Mouse (Mus musculus) myocyte (in vitro differentiated cells): Measurements from ENCODE around the gene Adam8. TPM values are rescaled to one million over a fixed set of nuclear protein-coding genes. Genes with fewer than 3 reads are reported as not detected.
A peak's percentile ranks its signal among the peaks of the same experiment; 100 is the strongest.

Experiments
- H3K27me3 ChIP-seq: one replicate; pipeline ENCODE4 v1.6.1; 2011; ENCODE audit not compliant: control insufficient read depth, insufficient read depth, insufficient read length
- H3K36me3 ChIP-seq: one replicate; pipeline ENCODE4 v1.6.1; 2011; ENCODE audit not compliant: control insufficient read depth, insufficient read depth
- H3K4me2 ChIP-seq: one replicate; pipeline ENCODE4 v1.6.1; 2011; ENCODE audit warnings: low read depth, control low read depth
- H3K4me3 ChIP-seq: one replicate; pipeline ENCODE4 v1.5.1; 2011; ENCODE audit warnings: mild to moderate bottlenecking, control low read depth, moderate library complexity
- H3K79me2 ChIP-seq: one replicate; pipeline ENCODE4 v1.6.1; 2011; ENCODE audit not compliant: control insufficient read depth, insufficient read depth
- H3ac ChIP-seq: one replicate; pipeline ENCODE4 v1.6.1; 2011; ENCODE audit not compliant: control insufficient read depth, insufficient read length
- CEBPB ChIP-seq: IDR thresholded peaks from 2 replicates; pipeline ENCODE4 v1.6.1; 2011; ENCODE audit warnings: mild to moderate bottlenecking, moderate library complexity; ENCODE audit not compliant: poor library complexity, insufficient read depth, severe bottlenecking
- E2F4 ChIP-seq: IDR thresholded peaks from one replicate; pipeline ENCODE4 v1.6.1; 2011; ENCODE audit warnings: mild to moderate bottlenecking, control low read depth, moderate library complexity; ENCODE audit not compliant: insufficient read depth
- MAX ChIP-seq: IDR thresholded peaks from one replicate; pipeline ENCODE4 v1.6.1; 2011; ENCODE audit warnings: low read depth, mild to moderate bottlenecking, control low read depth
- MYOD1 ChIP-seq, 3 experiments: IDR thresholded peaks; one replicate each; pipeline ENCODE4 v1.6.1; 2011; ENCODE audit warnings: control low read depth in 2 of 3, low read depth in 2 of 3, mild to moderate bottlenecking in 2 of 3, moderate library complexity in 1 of 3; ENCODE audit not compliant: insufficient read length in 2 of 3, control insufficient read depth in 1 of 3
- MYOG ChIP-seq, 3 experiments: IDR thresholded peaks; one replicate each; pipeline ENCODE4 v1.6.1; 2011; ENCODE audit warnings: control low read depth in 2 of 3, low read depth in 2 of 3, mild to moderate bottlenecking in 2 of 3; ENCODE audit not compliant: insufficient read length in 2 of 3, control insufficient read depth in 1 of 3, insufficient read depth in 1 of 3
- POLR2A ChIP-seq: IDR thresholded peaks from one replicate; pipeline ENCODE4 v1.6.1; 2011; ENCODE audit warnings: low read depth, mild to moderate bottlenecking, control low read depth, moderate library complexity; ENCODE audit not compliant: insufficient read length
- POLR2AphosphoS2 ChIP-seq: IDR thresholded peaks from one replicate; pipeline ENCODE4 v1.6.1; 2011; ENCODE audit warnings: low read depth, control low read depth; ENCODE audit not compliant: insufficient read length
- REST ChIP-seq: IDR thresholded peaks from one replicate; pipeline ENCODE4 v1.6.1; 2011; ENCODE audit warnings: mild to moderate bottlenecking, control low read depth, moderate library complexity; ENCODE audit not compliant: insufficient read depth, insufficient read length
- SRF ChIP-seq: IDR thresholded peaks from one replicate; pipeline ENCODE4 v1.6.1; 2011; ENCODE audit warnings: low read depth; ENCODE audit not compliant: control insufficient read depth, insufficient read length
- TCF12 ChIP-seq: IDR thresholded peaks from one replicate; pipeline ENCODE4 v1.6.1; 2011; ENCODE audit warnings: mild to moderate bottlenecking, control low read depth; ENCODE audit not compliant: poor library complexity, insufficient read depth, severe bottlenecking
- TCF3 ChIP-seq: IDR thresholded peaks from one replicate; pipeline ENCODE4 v1.6.1; 2011; ENCODE audit warnings: low read depth, control low read depth; ENCODE audit not compliant: insufficient read length
- USF1 ChIP-seq: IDR thresholded peaks from one replicate; pipeline ENCODE4 v1.6.1; 2011; ENCODE audit warnings: low read depth, mild to moderate bottlenecking, control low read depth, moderate library complexity
- polyA plus RNA-seq: library from polyadenylated mRNA; unstranded; fragments of >200 nt; fragmentation: generic; extraction: Trizol; gene quantifications from one replicate; pipeline ENCODE4 v1.2.1, GENCODE M21; 2012; ENCODE audit warnings: missing spikeins

Adam8 gene
- polyA plus RNA-seq, 1 experiment: 2.3 TPM

- H3K36me3 ChIP-seq: no peaks in the 10 kb centered on the region
- H3K4me2 ChIP-seq: no peak overlapping the region
- H3ac ChIP-seq: no peak overlapping the region
- no peak overlapping the region for H3K4me3 ChIP-seq
- H3K27me3 ChIP-seq: no peaks in the 10 kb centered on the region
- H3K79me2 ChIP-seq: no peaks in the 10 kb centered on the region
- TF ChIP-seq MYOG (IDR thresholded peaks at IDR 0.05; ENCODE audit: control insufficient read depth in 1 of 3, insufficient read depth in 1 of 3, insufficient read length in 2 of 3, low read depth in 2 of 3): no peak
- TF ChIP-seq CEBPB: no peak
- no peak for TF ChIP-seq MYOD1 (IDR thresholded peaks at IDR 0.05; ENCODE audit: control insufficient read depth in 1 of 3, insufficient read length in 2 of 3, low read depth in 2 of 3)
- no peak for TF ChIP-seq MAX
- TF ChIP-seq E2F4: no peak
- no peak for TF ChIP-seq USF1
- no peak for TF ChIP-seq TCF12
- no peak for TF ChIP-seq TCF3
- no peak for TF ChIP-seq SRF
Measured at GRCm38 (mm10) chr7:139957437-139957836, 34.9 kb downstream of the Adam8 start.

DNA sequence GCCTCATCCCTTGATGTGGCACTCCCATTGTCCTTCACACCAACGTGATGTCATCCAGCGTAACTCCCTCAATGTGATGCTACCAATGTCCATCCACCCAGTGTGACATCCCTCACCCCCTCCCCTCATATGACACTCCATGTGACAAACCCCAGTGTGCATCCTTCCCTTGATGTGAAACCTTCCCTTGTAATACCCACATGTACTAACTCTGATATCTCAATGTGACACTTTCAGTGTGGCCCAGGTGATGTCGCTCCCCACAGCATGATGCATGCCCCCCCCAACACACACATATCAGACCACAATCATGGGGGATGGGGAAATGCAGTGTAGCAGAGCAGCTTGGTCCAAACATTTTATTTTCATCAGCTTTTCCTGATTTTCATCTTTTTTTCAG lies 35.7 kb downstream of the Adam8 start:
- Histone ChIP-seq H3K4me3 (no peak overlapping the region), H3K27me3 (no peaks in the 10 kb centered on the region)

DNA sequence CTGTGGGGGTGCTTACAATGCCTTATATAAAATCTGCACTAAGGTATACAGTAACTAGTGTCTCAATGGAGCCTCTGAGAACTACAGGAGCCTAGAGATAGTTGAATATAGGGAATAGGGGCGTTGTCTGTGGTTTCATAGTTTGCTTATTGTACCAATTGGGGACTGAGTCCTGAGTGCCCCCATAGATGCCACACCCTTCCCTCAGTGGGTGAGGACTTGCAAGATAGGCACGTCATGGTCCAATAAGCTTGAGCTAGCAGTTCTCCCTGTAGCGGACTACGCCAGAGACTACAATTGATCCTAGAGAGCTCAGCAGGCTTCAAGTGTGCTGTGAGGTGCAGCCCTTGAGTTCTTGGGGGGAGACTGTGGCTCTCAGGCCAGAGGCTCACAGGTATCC lies 36.9 kb downstream of the Adam8 start:
- Histone ChIP-seq H3K27me3 (no peaks in the 10 kb centered on the region), H3ac (no peak overlapping the region), H3K79me2 (no peaks in the 10 kb centered on the region), H3K4me3 (no peak overlapping the region), H3K36me3 (no peaks in the 10 kb centered on the region), H3K4me2 (no peak overlapping the region)
- TF ChIP-seq REST (no peak), MYOG (IDR thresholded peaks at IDR 0.05; ENCODE audit: control insufficient read depth in 1 of 3, insufficient read depth in 1 of 3, insufficient read length in 2 of 3, low read depth in 2 of 3) (no peak), SRF (no peak), CEBPB (no peak), POLR2AphosphoS2 (no peak), MYOD1 (IDR thresholded peaks at IDR 0.05; ENCODE audit: control insufficient read depth in 1 of 3, insufficient read length in 2 of 3, low read depth in 2 of 3) (no peak), TCF3 (no peak), POLR2A (no peak), USF1 (no peak), TCF12 (no peak), MAX (no peak), E2F4 (no peak)

More for the DNA sequence above, 35.7 kb downstream of the Adam8 start:
- Histone ChIP-seq H3K4me2 (no peak overlapping the region), H3K36me3 (no peaks in the 10 kb centered on the region), H3ac (no peak overlapping the region), H3K79me2 (no peaks in the 10 kb centered on the region)
- TF ChIP-seq MYOD1 (IDR thresholded peaks at IDR 0.05; ENCODE audit: control insufficient read depth in 1 of 3, insufficient read length in 2 of 3, low read depth in 2 of 3) (no peak), MAX (no peak), POLR2AphosphoS2 (no peak), REST (no peak), TCF3 (no peak), CEBPB (no peak), E2F4 (no peak), TCF12 (no peak), USF1 (no peak), SRF (no peak), MYOG (IDR thresholded peaks at IDR 0.05; ENCODE audit: control insufficient read depth in 1 of 3, insufficient read depth in 1 of 3, insufficient read length in 2 of 3, low read depth in 2 of 3) (no peak), POLR2A (no peak)

- TF ChIP-seq TCF3: no peak
- no peak for TF ChIP-seq MYOG (IDR thresholded peaks at IDR 0.05; ENCODE audit: control insufficient read depth in 1 of 3, insufficient read depth in 1 of 3, insufficient read length in 2 of 3, low read depth in 2 of 3)
- TF ChIP-seq MYOD1 (IDR thresholded peaks at IDR 0.05; ENCODE audit: control insufficient read depth in 1 of 3, insufficient read length in 2 of 3, low read depth in 2 of 3): no peak
- no peak for TF ChIP-seq USF1
- no peak for TF ChIP-seq SRF
- TF ChIP-seq REST: no peak
- no peak for TF ChIP-seq CEBPB
- TF ChIP-seq POLR2A: no peak
- no peak for TF ChIP-seq MAX
- no peak for TF ChIP-seq POLR2AphosphoS2
- no peak for TF ChIP-seq TCF12
- TF ChIP-seq E2F4: no peak
- no peaks in the 10 kb centered on the region for H3K36me3 ChIP-seq
- H3K4me2 ChIP-seq: no peak overlapping the region
- H3K79me2 ChIP-seq: no peaks in the 10 kb centered on the region
- no peak overlapping the region for H3ac ChIP-seq
- H3K27me3 ChIP-seq: no peaks in the 10 kb centered on the region
- H3K4me3 ChIP-seq: peak overlapping the region; percentile 70
Measured at GRCm38 (mm10) chr7:139951991-139952633, 40.2 kb downstream of the Adam8 start.

- H3K27me3 ChIP-seq: no peaks in the 10 kb centered on the region
- no peaks in the 10 kb centered on the region for H3K36me3 ChIP-seq
- no peak for TF ChIP-seq POLR2A
- no peak for TF ChIP-seq REST
- TF ChIP-seq MAX: no peak
- no peak for TF ChIP-seq USF1
- TF ChIP-seq POLR2AphosphoS2: no peak
- no peak for TF ChIP-seq E2F4
- no peak for TF ChIP-seq TCF3
- no peak for TF ChIP-seq TCF12
- no peak for TF ChIP-seq SRF
- no peak for TF ChIP-seq MYOD1 (IDR thresholded peaks at IDR 0.05; ENCODE audit: control insufficient read depth in 1 of 3, insufficient read length in 2 of 3, low read depth in 2 of 3)
- TF ChIP-seq MYOG (IDR thresholded peaks at IDR 0.05; ENCODE audit: control insufficient read depth in 1 of 3, insufficient read depth in 1 of 3, insufficient read length in 2 of 3, low read depth in 2 of 3): no peak
- no peak for TF ChIP-seq CEBPB
Measured at GRCm38 (mm10) chr7:139951079-139951478, 41.3 kb downstream of the Adam8 start.

More at GRCm38 (mm10) chr7:139951079-139951478, 41.3 kb downstream of the Adam8 start:
- no peak overlapping the region for H3ac ChIP-seq
- H3K4me3 ChIP-seq: peak overlapping the region; percentile 70
- no peaks in the 10 kb centered on the region for H3K79me2 ChIP-seq
- H3K4me2 ChIP-seq: peak overlapping the region; percentile 79
